Mouse (Mus musculus) lung, adult 2 months (tissue): ENCODE data around the gene Cntd1.

Experiments used
- CTCF ChIP-seq: fragments of 200-500 bp; IDR thresholded peaks from 2 replicates; pipeline ENCODE4 v1.5.1; 2011; ENCODE audit warnings: mild to moderate bottlenecking, low read length, control low read depth; ENCODE audit not compliant: insufficient read depth
- POLR2A ChIP-seq: fragments of 200-500 bp; IDR thresholded peaks from 2 replicates; pipeline ENCODE4 v1.6.1; 2011; ENCODE audit warnings: low read depth, mild to moderate bottlenecking, control low read depth, low read length, borderline replicate concordance; ENCODE audit errors: extremely low read depth

DNA sequence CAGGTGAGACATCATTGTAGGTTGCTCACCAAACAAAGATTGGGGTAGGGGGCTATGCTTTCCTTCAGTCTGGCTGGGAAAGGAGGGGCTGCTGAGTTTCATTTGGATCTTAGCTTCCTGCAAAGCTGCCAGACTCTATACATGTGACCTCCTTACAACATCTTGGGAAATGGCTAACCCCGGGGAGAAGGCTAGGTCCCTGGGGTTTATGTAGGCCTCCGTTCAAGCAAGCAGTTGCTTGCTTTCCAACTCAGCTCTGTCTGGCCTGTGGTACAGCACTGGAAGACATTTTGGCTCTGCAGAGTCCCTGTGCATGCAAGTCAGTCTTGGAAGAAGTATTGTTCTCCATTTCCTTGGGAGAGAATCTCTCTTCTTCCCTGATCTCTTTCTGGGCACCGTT is 53.7 kb downstream of the Cntd1 start:
- TF ChIP-seq POLR2A (no peak), CTCF (no peak)
